In genomic region chr1:40194279-40194678, GRCm38 (mm10) we compare ENCODE assay signal across 28 mouse cellular contexts.
"Had no signal": no experiment of that assay in that cellular context is flagged by ENCODE, and none has a peak within 500 bp of the region (broad histone marks: within the 10 kb centered on the region; RNA-seq: fewer than 3 reads in every experiment).

No protein-coding gene starts in this region.

- ATAC-seq: forebrain, embryonic 13.5 days; forebrain, embryonic 14.5 days; forebrain, embryonic 15.5 days; forebrain, embryonic 16.5 days; forebrain, postnatal 0 days had no signal

- H3K4me2 ChIP-seq: embryonic facial prominence, embryonic 12.5 days; embryonic facial prominence, embryonic 13.5 days; embryonic facial prominence, embryonic 15.5 days; forebrain, embryonic 13.5 days; forebrain, embryonic 15.5 days had no signal

- H3K27ac ChIP-seq: embryonic facial prominence, embryonic 10.5 days; embryonic facial prominence, embryonic 12.5 days; embryonic facial prominence, embryonic 13.5 days; embryonic facial prominence, embryonic 15.5 days; forebrain, embryonic 10.5 days; forebrain, embryonic 13.5 days; forebrain, embryonic 15.5 days; gastrocnemius, adult 2 months had no signal

- H3K9me3 ChIP-seq: embryonic facial prominence, embryonic 10.5 days; embryonic facial prominence, embryonic 12.5 days; embryonic facial prominence, embryonic 13.5 days; embryonic facial prominence, embryonic 15.5 days; forebrain, embryonic 10.5 days; forebrain, embryonic 13.5 days; forebrain, embryonic 15.5 days had no signal

- H3K27me3 ChIP-seq: embryonic facial prominence, embryonic 12.5 days; embryonic facial prominence, embryonic 13.5 days; embryonic facial prominence, embryonic 15.5 days; forebrain, embryonic 13.5 days; forebrain, embryonic 15.5 days had no signal

- H3K9ac ChIP-seq: embryonic facial prominence, embryonic 12.5 days; embryonic facial prominence, embryonic 13.5 days; embryonic facial prominence, embryonic 15.5 days; forebrain, embryonic 13.5 days; forebrain, embryonic 15.5 days; forebrain, postnatal 0 days had no signal

- H3K4me3 ChIP-seq: embryonic facial prominence, embryonic 10.5 days; embryonic facial prominence, embryonic 12.5 days; embryonic facial prominence, embryonic 13.5 days; embryonic facial prominence, embryonic 15.5 days; erythroblast, embryonic 14.5 days; forebrain, embryonic 10.5 days; forebrain, embryonic 13.5 days; forebrain, embryonic 15.5 days; gastrocnemius, adult 2 months had no signal

- DNase-seq: cerebellum, adult 18-20 months; cerebellum, adult 2 months; cerebellum, adult 8-10 months; cerebellum, adult 9-10 months; cerebellum, adult 9-11 months; cerebellum, postnatal 10 days; cerebellum, postnatal 14 days; cerebellum, postnatal 25 days; cerebellum, postnatal 36 days; embryo, embryonic 11 days; forebrain, postnatal 0 days; gastrocnemius, adult 2 months; gastrocnemius, postnatal 10 days; gastrocnemius, postnatal 14 days; gastrocnemius, postnatal 25 days; gastrocnemius, postnatal 36 days; heart, adult 11 months; heart, adult 18-20 months had no signal

- H3K36me3 ChIP-seq: embryonic facial prominence, embryonic 10.5 days; embryonic facial prominence, embryonic 12.5 days; embryonic facial prominence, embryonic 13.5 days; embryonic facial prominence, embryonic 15.5 days; forebrain, embryonic 10.5 days; forebrain, embryonic 15.5 days had no signal

- H3K4me1 ChIP-seq: embryonic facial prominence, embryonic 10.5 days; embryonic facial prominence, embryonic 15.5 days; forebrain, embryonic 10.5 days; forebrain, embryonic 13.5 days; forebrain, embryonic 15.5 days had no signal
